Mouse (Mus musculus): ENCODE results near the gene Map1a.
A peak's percentile ranks its signal among the peaks of the same experiment; 100 is the strongest.

Gene Map1a

DNA sequence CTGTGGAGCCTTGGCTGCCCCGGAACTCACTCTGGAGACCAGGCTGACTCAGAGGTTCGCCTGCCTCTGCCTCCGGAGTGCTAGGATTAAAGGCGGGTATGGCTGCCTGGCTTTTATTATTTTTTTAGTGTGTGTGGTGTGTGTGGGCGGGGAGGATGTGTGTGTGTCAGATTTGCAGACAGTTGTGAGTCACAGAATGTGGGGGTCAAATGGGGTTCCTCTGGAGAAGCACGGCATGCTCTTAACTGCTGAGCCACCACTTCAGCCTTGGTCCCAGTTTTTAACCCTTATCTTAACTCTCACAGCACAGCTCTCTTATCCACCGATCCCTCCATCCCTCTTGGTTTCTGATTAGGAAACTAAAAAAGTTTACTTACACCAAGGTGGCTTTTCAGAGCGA, 26.9 kb downstream of the Map1a start:
- DNase-seq, result no peak

DNA sequence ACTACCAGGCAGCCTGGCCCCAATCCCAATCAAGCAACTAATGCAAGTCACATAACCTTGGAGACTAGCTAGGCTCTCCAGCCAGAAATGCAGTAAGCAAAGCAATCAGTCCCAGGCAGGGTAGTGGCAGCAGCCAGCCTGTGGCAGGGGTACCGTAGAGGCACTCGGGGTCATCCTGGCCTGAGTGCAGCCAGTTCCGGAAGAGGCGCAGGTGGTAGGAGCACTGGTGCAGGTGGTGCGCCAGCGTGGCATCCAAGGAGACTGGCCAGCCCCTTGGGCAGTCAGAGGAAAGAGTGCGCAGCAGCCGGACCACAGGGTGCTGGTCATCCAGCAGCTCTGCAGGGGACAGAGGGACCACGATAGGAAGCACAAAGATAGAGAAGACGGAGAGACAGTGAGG, 33.6 kb downstream of the Map1a start:
- DNase-seq, result peak; percentile 90

DNA sequence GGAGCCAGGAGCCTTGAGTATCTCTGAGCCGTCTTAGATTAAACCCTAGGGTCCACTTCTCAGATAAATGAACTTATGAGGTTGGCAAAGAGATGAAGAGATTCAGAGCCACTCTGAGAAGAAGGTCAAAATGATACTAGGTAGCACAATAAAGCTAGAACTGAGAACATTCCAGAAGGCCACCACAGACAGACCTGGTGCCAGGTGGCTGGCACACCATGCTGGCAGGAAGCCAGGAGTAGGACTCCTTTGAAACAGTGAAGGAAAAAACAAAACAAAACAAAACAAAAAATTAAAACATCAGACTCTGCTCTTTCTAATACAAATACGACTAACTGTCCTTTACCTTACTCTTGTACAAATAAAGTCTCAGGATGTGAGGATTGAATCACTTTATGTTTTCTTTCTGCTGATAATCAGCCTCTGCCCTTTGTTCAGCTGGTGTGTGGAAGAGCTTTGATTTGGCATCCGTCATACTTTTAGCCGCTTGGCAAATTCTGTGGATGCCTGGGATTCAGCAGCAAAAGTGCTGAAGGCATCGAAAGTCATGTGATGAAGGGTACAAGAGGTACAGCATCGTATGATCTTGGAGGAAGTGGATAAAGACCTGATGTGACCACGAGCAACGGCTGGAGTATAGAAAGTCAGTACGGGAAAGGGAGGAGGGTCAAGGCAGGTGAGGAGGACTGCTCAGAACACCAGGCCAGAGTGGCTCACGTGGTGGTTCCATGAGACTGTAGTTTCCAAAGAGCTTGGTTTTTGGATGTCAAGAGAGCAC, 34.5 kb downstream of the Map1a start:
- peak; percentile 94 for DNase-seq

GRCm38 (mm10) chr2:121329492-121329891, 40.1 kb downstream of the Map1a start:
- DNase-seq, result peak; percentile 90

DNA sequence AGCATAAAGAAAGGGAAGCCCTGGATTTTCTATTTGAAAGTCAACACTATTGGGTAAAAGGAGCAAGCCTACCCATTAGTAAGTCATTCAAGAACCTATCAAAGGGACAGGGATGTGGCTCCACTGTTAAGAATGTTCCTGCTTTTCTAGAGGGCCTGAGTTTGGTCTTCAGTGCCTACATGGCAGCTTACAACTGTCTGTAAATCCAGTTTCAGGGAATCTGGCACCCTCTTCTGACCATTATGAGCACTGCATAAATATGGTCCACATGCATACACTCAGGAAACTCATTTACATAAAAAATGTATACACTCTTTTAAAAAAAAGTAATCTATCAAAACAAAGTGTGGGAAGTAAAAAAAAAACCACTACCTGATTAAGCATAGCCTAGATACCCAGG, 49.7 kb downstream of the Map1a start:
- no peak for DNase-seq

- no peak for DNase-seq
Measured at GRCm38 (mm10) chr2:121353156-121353555, 63.8 kb downstream of the Map1a start.

GRCm38 (mm10) chr2:121354378-121354777, 65.0 kb downstream of the Map1a start:
- no peak for DNase-seq

DNA sequence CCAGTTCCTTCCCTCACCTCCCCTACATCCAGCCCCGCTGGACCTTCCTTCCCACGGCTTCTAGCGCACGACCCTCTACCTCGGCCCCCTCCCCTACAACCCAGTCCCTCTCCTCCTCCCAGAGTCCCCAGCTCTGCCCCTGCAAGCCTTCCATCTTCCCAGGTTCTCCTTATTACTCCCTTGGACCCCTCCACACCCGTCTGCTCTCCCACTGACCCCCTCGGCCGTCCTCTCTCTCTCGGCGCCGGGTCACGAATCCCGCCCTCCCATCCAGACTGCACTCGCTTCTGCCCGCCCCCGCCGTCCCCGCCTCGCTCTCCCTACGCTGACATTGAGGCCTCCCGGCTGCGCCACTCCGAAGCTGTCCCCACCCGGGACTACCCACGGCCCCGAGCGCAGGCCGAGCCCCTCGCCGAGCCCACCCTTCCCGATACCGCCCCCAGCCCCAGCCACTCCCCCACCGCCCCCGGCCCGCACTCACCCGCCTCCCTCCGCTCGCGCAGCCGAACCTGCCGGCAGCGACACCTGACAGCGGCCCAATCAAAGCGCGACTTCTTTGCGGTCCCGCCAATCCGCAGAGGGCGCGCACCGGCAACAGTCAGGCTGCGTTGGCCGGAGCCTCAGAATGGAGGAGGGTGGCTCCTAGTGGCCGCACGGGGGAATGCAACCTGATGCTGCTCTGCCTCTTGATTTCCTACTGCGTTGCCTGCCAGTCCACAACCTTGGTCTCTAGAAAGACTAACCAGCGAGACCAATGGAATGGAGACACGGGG, 65.6 kb downstream of the Map1a start, which contains the start of gene Ppip5k1:
Ppip5k1 (minus strand) TSS at position 577 of the 773 bp plus-strand sequence.
- DNase-seq, result peak; percentile 98

- peak; percentile 45 for DNase-seq
Measured at GRCm38 (mm10) chr2:121357494-121357893, 68.1 kb downstream of the Map1a start, which contains the start of gene Ckmt1. TSS of gene Ckmt1 (plus strand) at chr2:121357714.

DNA sequence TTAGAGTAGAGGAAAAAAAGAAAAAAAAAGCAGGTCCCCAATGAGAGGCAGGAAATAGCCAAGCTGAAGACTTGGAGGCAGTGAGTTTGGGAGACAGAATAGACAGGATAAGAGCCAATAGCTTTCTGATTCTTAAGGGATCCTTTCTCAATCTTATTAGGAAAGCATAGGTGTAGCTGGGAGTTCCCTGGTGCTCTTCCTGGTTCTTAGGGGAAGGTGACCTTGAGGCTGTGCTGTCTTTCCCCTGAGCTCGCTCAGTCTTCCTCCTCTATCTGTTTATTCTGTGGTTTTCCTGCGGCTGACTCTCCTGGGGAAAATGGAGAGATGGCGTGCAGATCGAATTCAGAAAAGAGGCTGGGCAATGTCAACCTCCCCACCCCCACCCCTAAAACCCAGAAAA, 68.6 kb downstream of the Map1a start:
- DNase-seq, result peak; percentile 29

DNA sequence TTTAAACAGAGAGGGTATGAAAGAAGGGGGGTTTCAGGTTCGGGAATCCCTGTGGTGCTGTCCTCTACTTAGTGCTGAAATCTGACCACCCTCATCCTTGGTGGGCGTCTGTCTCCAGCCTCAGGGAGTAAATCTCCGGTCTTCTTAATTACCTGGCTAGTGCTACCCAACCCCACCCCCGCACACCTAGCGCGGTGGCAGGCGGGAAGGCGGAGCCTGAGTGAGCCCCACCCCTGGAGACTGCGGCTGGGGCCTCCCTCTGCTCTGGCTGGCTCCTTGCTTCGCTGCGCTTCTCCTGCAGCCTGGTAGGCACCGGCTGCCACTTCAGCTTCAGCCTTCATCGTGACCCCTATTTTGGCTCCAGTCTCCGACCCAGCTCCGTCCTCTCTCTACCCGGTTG, 69.0 kb downstream of the Map1a start:
- DNase-seq, result peak; percentile 95

GRCm38 (mm10) chr2:121359461-121359860, 70.1 kb downstream of the Map1a start:
- DNase-seq, result peak; percentile 56

Measured in cerebellum, adult 9-10 months (tissue).